Mouse (Mus musculus) CH12.LX (cell line): Measurements from ENCODE around the gene Plk3. TPM values are rescaled to one million over a fixed set of nuclear protein-coding genes. Genes with fewer than 3 reads are reported as not detected.

Experiments
- DNase-seq: peaks from one replicate; pipeline ENCODE4 v3.0.0-alpha.2; 2013; ENCODE audit errors: extremely low read depth
- H3K27ac ChIP-seq: 2 replicates; pipeline ENCODE4 v1.5.1; 2012; ENCODE audit warnings: low read depth, mild to moderate bottlenecking, control low read depth, moderate library complexity; ENCODE audit not compliant: insufficient read depth
- H3K27me3 ChIP-seq: replicated peaks from 2 replicates; pipeline ENCODE3; 2012; ENCODE audit warnings: inconsistent platforms
- H3K36me3 ChIP-seq, 2 experiments: replicated peaks in 1 of 2; 2 replicates each; pipeline versions ENCODE3 to v1.6.1; 2012; ENCODE audit warnings: inconsistent platforms in 1 of 2, low read length in 1 of 2, mild to moderate bottlenecking in 1 of 2, mixed read lengths in 1 of 2, moderate library complexity in 1 of 2; ENCODE audit not compliant: control insufficient read depth in 1 of 2, insufficient read depth in 1 of 2
- H3K4me1 ChIP-seq, 2 experiments: 2 replicates each; pipeline ENCODE4 v1.6.1; 2012; ENCODE audit warnings: inconsistent platforms in 1 of 2, moderate library complexity in 1 of 2; ENCODE audit not compliant: insufficient read depth in 2 of 2, control insufficient read depth in 1 of 2
- H3K4me2 ChIP-seq: 2 replicates; pipeline ENCODE4 v1.6.1; 2012; ENCODE audit warnings: low read depth, mild to moderate bottlenecking, control low read depth; ENCODE audit not compliant: poor library complexity, insufficient read depth, severe bottlenecking
- H3K4me3 ChIP-seq, 3 experiments: fragments of 150-350 bp in 1 of 3; sonication (generic) in 1 of 3; replicated peaks in 1 of 3; 2 replicates each; pipeline versions ENCODE3 to v1.5.1; 2011 to 2012; ENCODE audit warnings: low read depth in 2 of 3, low read length in 2 of 3, mild to moderate bottlenecking in 2 of 3, moderate library complexity in 2 of 3, control low read depth in 1 of 3, improper control_type of control experiment in 1 of 3, inconsistent platforms in 1 of 3, mixed read lengths in 1 of 3; ENCODE audit not compliant: poor library complexity in 1 of 3
- H3K79me2 ChIP-seq: replicated peaks from 2 replicates; pipeline ENCODE4 v1.6.1; 2012; ENCODE audit warnings: mild to moderate bottlenecking, moderate library complexity; ENCODE audit not compliant: control insufficient read depth, poor library complexity, insufficient read depth, severe bottlenecking; ENCODE audit errors: extremely low read depth
- H3K9ac ChIP-seq: 2 replicates; pipeline ENCODE4 v1.6.1; 2012; ENCODE audit warnings: low read depth, mild to moderate bottlenecking, control low read depth, moderate library complexity; ENCODE audit not compliant: insufficient read depth
- H3K9me3 ChIP-seq: replicated peaks from 2 replicates; pipeline ENCODE3; 2012; ENCODE audit warnings: low read length, inconsistent platforms, mixed read lengths
- BHLHE40 ChIP-seq: IDR thresholded peaks from 2 replicates; pipeline ENCODE4 v1.6.1; 2011; ENCODE audit warnings: mild to moderate bottlenecking, low read depth, low read length, improper control_type of control experiment
- CTCF ChIP-seq, 2 experiments: IDR thresholded peaks in 1 of 2; conservative IDR thresholded peaks in 1 of 2; 2 replicates each; pipeline ENCODE4 v1.5.1; 2011 to 2012; ENCODE audit warnings: low read depth in 2 of 2, low read length in 2 of 2, improper control_type of control experiment in 1 of 2, inconsistent platforms in 1 of 2, mild to moderate bottlenecking in 1 of 2, moderate library complexity in 1 of 2
- GABPA ChIP-seq: IDR thresholded peaks from 2 replicates; pipeline ENCODE4 v1.6.1; 2012; ENCODE audit warnings: low read depth, low read length, improper control_type of control experiment, inconsistent platforms; ENCODE audit not compliant: insufficient replicate concordance
- HCFC1 ChIP-seq: IDR thresholded peaks from 2 replicates; pipeline ENCODE4 v1.6.1; 2012; ENCODE audit warnings: low read depth, mild to moderate bottlenecking, inconsistent platforms, low read length, improper control_type of control experiment
- KAT2A ChIP-seq: IDR thresholded peaks from 2 replicates; pipeline ENCODE4 v1.6.1; 2012; ENCODE audit warnings: low read length, improper control_type of control experiment, inconsistent platforms; ENCODE audit not compliant: insufficient replicate concordance
- MEF2A ChIP-seq: IDR thresholded peaks from 2 replicates; pipeline ENCODE4 v1.6.1; 2014; ENCODE audit warnings: low read depth, mild to moderate bottlenecking, inconsistent platforms, low read length, improper control_type of control experiment, borderline replicate concordance
- RAD21 ChIP-seq: IDR thresholded peaks from 2 replicates; pipeline ENCODE4 v1.6.1; 2011; ENCODE audit warnings: low read depth, mild to moderate bottlenecking, low read length, improper control_type of control experiment, moderate library complexity
- RCOR1 ChIP-seq: conservative IDR thresholded peaks from 2 replicates; pipeline ENCODE4 v1.6.1; 2012; ENCODE audit warnings: low read depth, mild to moderate bottlenecking, inconsistent platforms, low read length, improper control_type of control experiment
- SMC3 ChIP-seq: IDR thresholded peaks from 2 replicates; pipeline ENCODE4 v1.6.1; 2011; ENCODE audit warnings: low read depth, low read length, improper control_type of control experiment
- TBP ChIP-seq: conservative IDR thresholded peaks from 2 replicates; pipeline ENCODE4 v1.6.1; 2011; ENCODE audit warnings: low read depth, low read length, improper control_type of control experiment
- ZMIZ1 ChIP-seq: IDR thresholded peaks from 2 replicates; pipeline ENCODE4 v1.6.1; 2012; ENCODE audit warnings: low read depth, mild to moderate bottlenecking, inconsistent platforms, low read length, improper control_type of control experiment
- dilution Hi-C: fragments of 300-500 bp; cut with MboI; formaldehyde crosslinking; loops from 2 replicates; pipeline ENCODE4 v1.14.3; 2020; ENCODE audit warnings: low sequenced_read_pairs; ENCODE audit not compliant: extremely low pct_unique_long_range_greater_than_20kb, extremely low pct_ligation_motif_present
- in situ Hi-C: fragments of 300-500 bp; cut with MboI; formaldehyde crosslinking; loops from 3 replicates; pipeline ENCODE4 v1.14.3; 2019; ENCODE audit warnings: low sequenced_read_pairs, low pct_ligation_motif_present, low pct_unique_long_range_greater_than_20kb, mixed read lengths
- polyA plus RNA-seq: library from polyadenylated mRNA; unstranded; fragments of >175 nt; gene quantifications from 2 replicates; pipeline ENCODE4 v1.2.1, GENCODE M21; 2012; ENCODE audit warnings: low read depth; ENCODE audit not compliant: insufficient read length
- total RNA-seq, 2 experiments: library from RNA; depleted of rRNA; stranded (reverse); fragments of 300-350 nt in 1 of 2; fragments of >200 nt in 1 of 2; gene quantifications; 2 replicates each; pipeline ENCODE4 v1.2.3; 2012 to 2014

The Plk3 gene
- total and polyA plus RNA-seq, 3 experiments = 8.8 to 18.5 (median 12.0) TPM

DNA sequence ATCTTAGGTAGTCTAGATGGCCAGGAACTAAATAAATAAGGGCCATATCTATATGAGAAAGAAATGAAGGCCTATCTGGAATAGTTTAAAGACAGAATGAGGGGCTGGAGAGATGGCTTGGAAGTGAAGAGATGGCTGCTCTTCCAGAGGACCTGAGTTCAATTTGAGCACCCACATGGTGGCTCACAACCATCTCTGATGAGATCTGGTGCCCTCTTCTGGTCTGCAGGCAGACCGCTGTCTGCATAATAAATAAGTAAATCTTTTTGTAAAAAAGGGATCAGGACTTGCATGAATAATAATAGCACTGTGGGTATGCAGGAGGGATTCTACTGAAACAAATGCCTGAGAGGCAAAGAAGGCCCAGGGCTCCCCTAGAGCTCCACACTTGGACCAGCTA, 20.5 kb downstream of the Plk3 start:
- peaks cover 5 to 23% of the 10 kb centered on the region in 2 experiments for H3K36me3 ChIP-seq
- DNase-seq = no peak
- peak; percentile 14 for TF ChIP-seq SMC3
- peak; percentile 10 to 43; a peak in 2 of 4 replicates for TF ChIP-seq CTCF (conservative IDR thresholded peaks at IDR 0.05 in 1 of 2, IDR thresholded peaks at IDR 0.05 in 1 of 2; ENCODE audit: low read depth in 2 of 2, low read length in 2 of 2)
- TF ChIP-seq MEF2A = no peak
- no peak; the same call in 1 of the 2 replicates for TF ChIP-seq RAD21
- TF ChIP-seq BHLHE40 = no peak
- dilution Hi-C loops = no loop called here
- no peaks in the 10 kb centered on the region for H3K9me3 ChIP-seq
- H3K27me3 ChIP-seq = no peaks in the 10 kb centered on the region
- H3K4me1 ChIP-seq = peaks cover 0 to 11% of the 10 kb centered on the region in 2 experiments; a peak in 2 of 4 replicates
- no peak overlapping the region for H3K4me3 ChIP-seq
- H3K79me2 ChIP-seq = no peaks in the 10 kb centered on the region
- H3K4me2 ChIP-seq = no peak overlapping the region
- no peak overlapping the region for H3K27ac ChIP-seq
- no peak overlapping the region for H3K9ac ChIP-seq
- in situ Hi-C loops = no loop called here

DNA sequence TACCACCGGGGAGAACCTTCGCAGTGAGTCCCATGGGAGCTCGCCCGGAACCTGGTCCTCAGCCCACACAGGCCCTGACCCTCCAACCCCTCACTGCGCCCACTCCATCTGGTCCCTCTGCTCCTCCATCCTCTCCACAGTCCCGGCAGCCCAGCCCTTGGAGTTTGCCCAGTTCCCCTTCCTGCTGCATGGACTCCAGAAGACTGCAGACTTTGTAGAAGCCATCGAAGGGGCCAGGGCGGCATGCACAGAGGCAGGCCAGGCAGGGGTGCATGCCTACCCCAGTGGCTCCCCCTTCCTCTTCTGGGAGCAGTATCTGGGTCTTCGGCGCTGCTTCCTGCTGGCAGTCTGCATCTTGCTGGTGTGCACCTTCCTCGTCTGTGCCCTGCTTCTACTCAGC, 22.8 kb downstream of the Plk3 start:
- Histone ChIP-seq H3K27ac (no peak overlapping the region), H3K36me3 (peaks cover 0 to 7% of the 10 kb centered on the region in 2 experiments), H3K4me1 (peaks cover 0 to 11% of the 10 kb centered on the region in 2 experiments; a peak in 2 of 4 replicates), H3K9ac (no peak overlapping the region), H3K27me3 (no peaks in the 10 kb centered on the region), H3K4me2 (no peak overlapping the region), H3K4me3 (no peak overlapping the region), H3K9me3 (no peaks in the 10 kb centered on the region), H3K79me2 (no peaks in the 10 kb centered on the region)
- dilution Hi-C loops = no loop called here
- in situ Hi-C loops = no loop called here
- no peak for DNase-seq
- TF ChIP-seq GABPA (no peak), ZMIZ1 (no peak), TBP (no peak), SMC3 (no peak), HCFC1 (no peak)

DNA sequence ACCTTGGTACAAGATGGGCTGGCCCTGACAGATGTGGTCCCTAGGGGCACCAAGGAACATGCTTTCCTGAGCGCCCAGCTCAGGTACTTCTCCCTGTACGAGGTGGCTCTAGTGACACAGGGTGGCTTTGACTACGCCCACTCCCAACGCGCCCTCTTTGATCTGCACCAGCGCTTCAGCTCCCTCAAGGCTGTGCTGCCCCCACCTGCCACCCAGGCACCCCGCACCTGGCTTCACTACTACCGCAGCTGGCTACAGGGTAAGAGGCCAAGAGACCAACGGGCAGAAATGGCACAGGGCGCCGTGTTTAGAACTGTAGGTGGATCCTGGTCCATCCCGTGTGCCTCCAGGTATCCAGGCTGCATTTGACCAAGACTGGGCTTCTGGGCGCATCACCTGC, 23.5 kb downstream of the Plk3 start:
- dilution Hi-C loops = no loop called here
- Histone ChIP-seq H3K4me2 (no peak overlapping the region), H3K9ac (no peak overlapping the region), H3K36me3 (peaks cover 0 to 7% of the 10 kb centered on the region in 2 experiments), H3K4me1 (peaks cover 0 to 11% of the 10 kb centered on the region in 2 experiments; a peak in 2 of 4 replicates), H3K4me3 (no peak overlapping the region), H3K9me3 (no peaks in the 10 kb centered on the region), H3K27me3 (no peaks in the 10 kb centered on the region), H3K27ac (no peak overlapping the region), H3K79me2 (no peaks in the 10 kb centered on the region)
- TF ChIP-seq RCOR1 = no peak
- TF ChIP-seq KAT2A = no peak
- in situ Hi-C loops = no loop called here
- no peak for DNase-seq
